Mouse (Mus musculus) midbrain, embryonic 14.5 days (tissue): ENCODE results near the gene Pirb. TPM values are rescaled to one million over a fixed set of nuclear protein-coding genes. Genes with fewer than 3 reads are reported as not detected.
A peak's percentile ranks its signal among the peaks of the same experiment; 100 is the strongest.
"Not testable (repeated sequence)": the region's sequence is repeated elsewhere in the genome, so short reads cannot be mapped to it uniquely, and the experiment has no call there.

Experiments
- ATAC-seq: fragments of 200-750 bp; cut with Nextera tagmentation; 2 replicates; pipeline ENCODE4 v1.8.0; 2017; ENCODE audit warnings: moderate number of reproducible peaks, moderate library complexity; ENCODE audit not compliant: low FRiP score, low TSS enrichment
- DNase-seq: peaks from one replicate; pipeline ENCODE4 v3.0.0-alpha.2; 2015
- H3K27ac ChIP-seq: fragments of 300-500 bp; sonication (generic); replicated peaks from 2 replicates; pipeline ENCODE4 v1.5.1; 2014; ENCODE audit warnings: mild to moderate bottlenecking, low read depth, low read length, moderate library complexity
- H3K27me3 ChIP-seq: fragments of 300-500 bp; sonication (generic); 2 replicates; pipeline ENCODE4 v1.6.1; 2014; ENCODE audit warnings: low read length, control low read depth, mixed read lengths; ENCODE audit not compliant: control insufficient read depth, insufficient read depth
- H3K36me3 ChIP-seq: fragments of 300-500 bp; sonication (generic); 2 replicates; pipeline ENCODE4 v1.6.1; 2014; ENCODE audit warnings: low read length, control low read depth; ENCODE audit not compliant: control insufficient read depth, insufficient read depth
- H3K4me1 ChIP-seq: fragments of 300-500 bp; sonication (generic); 2 replicates; pipeline ENCODE4 v1.6.1; 2014; ENCODE audit warnings: mild to moderate bottlenecking, antibody characterized with exemption, low read length, control low read depth; ENCODE audit not compliant: control insufficient read depth, insufficient read depth
- H3K4me2 ChIP-seq: fragments of 300-500 bp; sonication (generic); 2 replicates; pipeline ENCODE4 v1.6.1; 2014; ENCODE audit warnings: mild to moderate bottlenecking, low read length, moderate library complexity
- H3K4me3 ChIP-seq: fragments of 300-500 bp; sonication (generic); replicated peaks from 2 replicates; pipeline ENCODE4 v1.5.1; 2014; ENCODE audit warnings: low read depth, low read length
- H3K9ac ChIP-seq: fragments of 300-500 bp; sonication (generic); replicated peaks from 2 replicates; pipeline ENCODE4 v1.6.1; 2014; ENCODE audit warnings: mild to moderate bottlenecking, low read length, moderate library complexity
- H3K9me3 ChIP-seq: fragments of 300-500 bp; sonication (generic); 2 replicates; pipeline ENCODE4 v1.6.1; 2016; ENCODE audit warnings: low read length, control low read depth, mixed read lengths; ENCODE audit not compliant: control insufficient read depth
- WGBS: fragments of 180-500 bp; shearing (Covaris S2); extraction: QIAGEN DNeasy Blood & Tissue Kit; methylation state at CpG from one replicate; pipeline ENCODE4 v1.1.7; 2014; 5-methylcytosine and 5-hydroxymethylcytosine counted together
- polyA plus RNA-seq: library from polyadenylated mRNA; unstranded; fragments of >200 nt; fragmentation: Nextera tagmentation; extraction: Ambion mirVana; gene quantifications from 2 replicates; pipeline ENCODE4 v1.2.1, GENCODE M21; 2014

Pirb gene
- polyA plus RNA-seq, 1 experiment from 2014 or later = 0.34 TPM

DNA sequence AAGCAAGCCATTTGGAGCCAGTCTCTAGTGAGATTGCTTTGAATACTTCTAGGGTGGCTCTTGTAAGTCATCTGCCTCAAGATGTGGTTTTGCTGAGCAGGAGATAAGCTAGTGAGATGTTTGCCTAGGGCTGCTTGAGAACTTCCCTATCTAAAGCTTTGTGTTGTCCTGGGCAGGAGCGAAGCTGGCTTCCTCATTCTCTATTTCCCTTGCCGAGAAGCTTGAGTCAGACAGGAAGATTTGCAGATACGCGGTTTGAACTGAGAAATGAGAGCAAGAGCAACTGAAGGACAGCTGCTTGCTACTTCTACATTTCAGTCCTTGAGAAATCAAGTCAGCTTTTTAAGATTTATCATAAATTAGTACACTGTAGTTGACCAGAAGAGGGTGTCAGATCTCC lies 13.2 kb downstream of the Pirb start:
- Histone ChIP-seq H3K27me3 (no peaks in the 10 kb centered on the region), H3K36me3 (peaks cover 32% of the 10 kb centered on the region), H3K9me3 (no peaks in the 10 kb centered on the region), H3K27ac (no peak overlapping the region), H3K9ac (0 out of 2 replicates have a peak overlapping the region, but pooled peaks have one; percentile 12), H3K4me2 (peak overlapping the region; percentile 95; the same call in 1 of the 2 replicates), H3K4me3 (no peak overlapping the region), H3K4me1 (peaks cover 13% of the 10 kb centered on the region)
- ATAC-seq (no peak), DNase-seq (no peak)
- 60% methylated on average over 4 of the region's 4 CpGs for WGBS

DNA sequence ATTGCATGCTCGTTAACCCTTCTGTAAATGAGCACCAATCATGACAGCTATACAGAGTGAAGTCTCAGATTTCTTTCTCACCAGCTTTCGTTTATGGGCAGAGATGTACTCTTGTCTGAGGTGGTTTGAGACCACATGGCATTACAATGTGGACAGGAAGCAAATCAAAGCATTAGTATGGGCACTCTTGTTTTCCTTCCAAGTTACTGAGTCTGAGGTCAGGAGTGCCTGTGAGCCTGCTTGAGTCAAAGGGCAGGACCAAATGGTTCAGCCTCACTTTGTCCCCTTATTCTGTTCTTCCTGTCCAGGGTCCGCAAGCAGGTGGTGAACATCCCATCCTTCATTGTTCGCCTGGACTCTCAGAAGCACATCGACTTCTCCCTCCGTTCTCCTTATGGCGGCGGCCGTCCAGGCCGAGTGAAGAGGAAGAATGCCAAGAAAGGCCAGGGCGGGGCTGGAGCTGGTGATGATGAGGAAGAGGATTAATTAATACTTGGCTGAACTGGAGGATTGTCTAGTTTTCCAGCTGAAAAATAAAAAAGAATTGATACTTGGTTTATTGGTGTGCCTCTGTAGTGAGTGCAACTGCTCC lies 13.8 kb downstream of the Pirb start:
- ATAC-seq (no peak), DNase-seq (no peak)
- Histone ChIP-seq H3K4me2 (peak overlapping the region; percentile 95), H3K4me3 (peak overlapping the region; percentile 84), H3K9ac (peak overlapping the region; percentile 80; the same call in 1 of the 2 replicates), H3K27ac (no peak overlapping the region), H3K36me3 (peaks cover 34% of the 10 kb centered on the region), H3K9me3 (no peaks in the 10 kb centered on the region), H3K4me1 (peaks cover 13% of the 10 kb centered on the region), H3K27me3 (no peaks in the 10 kb centered on the region)
- WGBS = 58% methylated on average over 11 of the region's 11 CpGs

DNA sequence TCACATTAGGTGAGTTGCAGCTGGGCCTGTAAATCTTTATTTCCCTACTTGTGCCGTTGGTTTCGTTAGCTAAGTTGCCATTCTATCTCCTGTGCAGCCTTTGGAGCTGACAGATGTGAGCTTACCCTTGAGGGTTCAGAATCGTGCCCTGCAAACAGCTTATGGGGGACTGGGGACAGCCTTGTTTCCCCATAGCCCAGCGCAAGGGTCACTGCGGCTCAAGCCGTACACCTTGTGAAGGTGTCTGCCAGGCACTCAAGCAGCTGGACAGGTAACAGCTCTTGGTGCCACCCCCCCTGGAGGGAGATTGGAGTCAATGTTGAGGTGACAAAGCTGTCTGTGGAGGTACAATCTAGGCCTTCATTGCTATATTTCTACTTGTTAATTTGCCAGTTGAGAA lies 14.3 kb downstream of the Pirb start:
- 41% methylated on average over 6 of the region's 6 CpGs for WGBS
- ATAC-seq (no peak), DNase-seq (no peak)
- peaks cover 39% of the 10 kb centered on the region for H3K36me3 ChIP-seq
- H3K9me3 ChIP-seq = no peaks in the 10 kb centered on the region
- H3K27ac ChIP-seq = 0 out of 2 replicates have a peak overlapping the region, but pooled peaks have one; percentile 32
- H3K4me3 ChIP-seq = peak overlapping the region; percentile 84
- peaks cover 13% of the 10 kb centered on the region for H3K4me1 ChIP-seq
- H3K27me3 ChIP-seq = no peaks in the 10 kb centered on the region
- H3K4me2 ChIP-seq = peak overlapping the region; percentile 95
- peak overlapping the region; percentile 80; the same call in 1 of the 2 replicates for H3K9ac ChIP-seq

DNA sequence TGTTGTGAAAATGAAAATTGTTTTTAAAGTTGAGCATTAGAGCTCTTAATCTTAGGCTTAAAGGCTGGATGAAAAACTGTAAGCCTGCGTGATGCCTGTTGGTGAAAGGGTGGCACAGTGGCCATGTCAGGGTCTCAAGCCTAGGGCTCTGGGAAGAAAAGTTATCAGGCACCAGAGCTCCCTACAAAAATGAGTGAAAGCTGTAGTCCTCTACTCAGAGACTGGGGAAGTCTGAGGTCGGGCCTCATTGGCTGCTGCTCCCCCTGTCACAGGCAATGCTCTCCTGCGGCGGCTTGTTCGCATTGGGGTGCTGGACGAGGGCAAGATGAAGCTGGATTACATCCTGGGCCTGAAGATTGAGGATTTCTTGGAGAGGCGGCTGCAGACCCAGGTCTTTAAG lies 14.7 kb downstream of the Pirb start:
- Histone ChIP-seq H3K36me3 (peaks cover 43% of the 10 kb centered on the region), H3K9ac (peak overlapping the region; percentile 80), H3K4me2 (peak overlapping the region; percentile 95), H3K4me3 (peak overlapping the region; percentile 84), H3K4me1 (peaks cover 13% of the 10 kb centered on the region)
- H3K27ac ChIP-seq, H3K27me3 ChIP-seq, H3K9me3 ChIP-seq, DNase-seq, ATAC-seq: not testable (repeated sequence)
- 3% methylated on average over 6 of the region's 7 CpGs for WGBS

DNA sequence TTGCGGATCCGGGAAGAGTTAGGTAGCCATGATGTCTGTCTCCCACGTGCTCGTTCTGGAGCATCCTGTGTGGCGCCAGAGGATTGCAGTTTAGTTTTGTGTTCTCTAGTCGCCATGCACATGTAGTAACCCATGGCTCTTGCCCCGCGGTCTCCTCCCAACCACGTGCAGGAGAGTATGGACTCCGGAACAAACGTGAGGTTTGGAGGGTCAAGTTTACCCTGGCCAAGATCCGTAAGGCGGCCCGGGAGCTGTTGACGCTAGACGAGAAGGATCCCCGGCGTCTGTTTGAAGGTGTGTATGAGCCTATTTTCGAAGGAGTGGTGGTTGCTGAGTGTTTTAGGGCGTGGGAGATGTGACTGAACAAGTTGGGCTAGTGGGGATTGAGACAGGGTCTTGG lies 15.7 kb downstream of the Pirb start:
- no peak for DNase-seq
- no peaks in the 10 kb centered on the region for H3K27me3 ChIP-seq
- no peaks in the 10 kb centered on the region for H3K9me3 ChIP-seq
- H3K4me3 ChIP-seq = peak overlapping the region; percentile 84
- WGBS = under 1% methylated on average over 20 of the region's 20 CpGs
- ATAC-seq = peak; percentile 29
- H3K4me2 ChIP-seq = peak overlapping the region; percentile 95
- peak overlapping the region; percentile 95 for H3K27ac ChIP-seq
- H3K4me1 ChIP-seq = peaks cover 13% of the 10 kb centered on the region
- peaks cover 51% of the 10 kb centered on the region for H3K36me3 ChIP-seq
- peak overlapping the region; percentile 80 for H3K9ac ChIP-seq

DNA sequence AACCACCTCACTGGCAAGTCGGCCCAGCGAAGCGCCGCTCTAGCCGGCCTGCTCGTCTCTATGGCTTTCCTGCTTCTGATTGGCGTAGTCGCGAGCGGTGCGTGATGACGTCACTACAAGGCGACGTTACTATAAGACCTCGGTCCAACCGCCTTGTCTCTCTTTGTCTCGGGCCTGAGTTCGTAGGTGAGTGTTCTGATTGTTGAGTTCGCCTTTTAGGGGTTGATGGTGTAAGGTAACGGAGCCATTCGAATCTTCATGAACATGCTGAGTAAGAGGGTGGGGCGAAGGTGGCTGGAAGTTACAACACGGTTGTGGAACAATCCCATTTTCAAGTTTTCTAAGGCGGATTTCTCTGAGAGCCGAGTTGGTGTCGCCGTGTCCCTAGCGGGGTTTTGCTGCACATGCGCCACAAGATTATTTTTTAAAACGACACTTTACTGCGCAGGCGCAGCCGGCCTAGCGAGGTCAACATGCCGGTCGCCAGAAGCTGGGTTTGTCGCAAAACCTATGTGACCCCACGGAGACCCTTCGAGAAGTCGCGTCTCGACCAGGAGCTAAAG lies 16.2 kb downstream of the Pirb start, which contains the start of gene Rps9:
Gene Rps9 (plus strand): TSS at position 115 of the 563 bp plus-strand sequence.
- peak; percentile 99 for DNase-seq
- Histone ChIP-seq H3K27me3 (no peaks in the 10 kb centered on the region), H3K36me3 (peaks cover 54% of the 10 kb centered on the region), H3K4me2 (peak within 1 kb of the TSS; percentile 95), H3K9me3 (no peaks in the 10 kb centered on the region), H3K9ac (peak within 1 kb of the TSS; percentile 80), H3K4me3 (peak within 1 kb of the TSS; percentile 84), H3K27ac (peak within 1 kb of the TSS; percentile 95), H3K4me1 (peaks cover 13% of the 10 kb centered on the region)
- 2% methylated on average over 42 of the region's 42 CpGs for WGBS
- ATAC-seq = peak; percentile 95

DNA sequence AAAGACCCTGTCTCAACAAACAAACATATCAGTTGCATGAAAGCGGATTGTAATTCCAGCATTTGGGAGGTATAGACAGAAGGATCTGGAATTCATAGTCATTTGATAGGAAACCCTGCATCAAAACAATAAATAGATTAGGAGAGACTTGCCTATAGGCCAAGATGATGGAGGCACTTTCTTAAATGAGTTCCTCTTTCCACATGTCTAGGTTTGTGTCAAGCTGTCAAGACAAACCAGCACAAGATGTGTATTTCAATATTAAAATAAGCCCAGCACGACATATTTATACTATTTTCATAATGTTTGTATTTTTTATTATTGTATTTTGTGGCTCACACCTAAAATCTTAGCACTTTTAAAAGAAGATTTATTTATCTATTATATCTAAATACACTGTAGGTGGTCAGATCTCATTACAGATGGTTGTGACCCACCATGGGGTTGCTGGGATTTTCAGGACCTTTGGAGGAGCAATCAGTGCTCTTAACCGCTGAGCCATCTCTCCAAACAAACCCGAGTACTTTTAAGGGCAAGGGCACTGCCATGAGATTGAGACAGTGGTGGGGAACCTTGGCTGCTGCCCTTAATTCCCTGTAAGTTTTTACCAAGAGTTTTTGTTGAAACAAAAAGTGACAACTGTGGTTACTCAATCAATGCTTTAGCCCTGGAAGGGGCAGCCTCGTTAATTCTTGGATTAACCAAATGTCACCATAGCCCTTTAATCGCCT lies 16.9 kb downstream of the Pirb start:
- no peaks in the 10 kb centered on the region for H3K9me3 ChIP-seq
- DNase-seq = no peak
- peak overlapping the region; percentile 80 for H3K9ac ChIP-seq
- H3K4me2 ChIP-seq = peak overlapping the region; percentile 95
- peaks cover 13% of the 10 kb centered on the region for H3K4me1 ChIP-seq
- no peaks in the 10 kb centered on the region for H3K27me3 ChIP-seq
- ATAC-seq = peak; percentile 47
- H3K4me3 ChIP-seq = peak overlapping the region; percentile 84
- H3K27ac ChIP-seq = peak overlapping the region; percentile 95
- 18% methylated on average over 6 of the region's 6 CpGs for WGBS
- peaks cover 58% of the 10 kb centered on the region for H3K36me3 ChIP-seq

DNA sequence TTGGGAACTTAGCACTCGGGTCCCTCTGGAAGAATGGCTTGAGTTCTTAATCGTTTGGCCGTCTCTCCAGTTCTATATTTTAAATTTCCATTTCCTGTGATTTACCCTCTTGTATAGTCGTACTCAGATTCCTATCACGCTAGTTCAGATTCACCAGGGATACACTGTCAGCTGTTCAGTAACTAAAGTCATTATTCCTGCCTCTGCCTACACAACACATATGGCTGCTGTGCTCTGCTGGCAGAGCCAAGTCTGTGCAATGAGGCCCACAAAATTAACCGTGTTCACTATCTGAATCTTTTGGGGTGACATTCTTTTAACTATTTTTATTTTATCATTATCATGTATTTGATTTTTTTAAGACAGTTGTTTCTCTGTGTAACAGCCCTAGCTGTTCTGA lies 21.7 kb downstream of the Pirb start:
- H3K4me3 ChIP-seq = no peak overlapping the region
- no peak for DNase-seq
- H3K9ac ChIP-seq = no peak overlapping the region
- H3K4me1 ChIP-seq = peaks cover 10% of the 10 kb centered on the region
- no peak overlapping the region for H3K4me2 ChIP-seq
- 95% methylated on average over 6 of the region's 6 CpGs for WGBS
- no peaks in the 10 kb centered on the region for H3K9me3 ChIP-seq
- no peak for ATAC-seq
- no peak overlapping the region for H3K27ac ChIP-seq
- peaks cover 49% of the 10 kb centered on the region for H3K36me3 ChIP-seq
- no peaks in the 10 kb centered on the region for H3K27me3 ChIP-seq
